Mouse (Mus musculus) liver, postnatal 0 days (tissue): ENCODE results near the gene R3hdml. TPM values are rescaled to one million over a fixed set of nuclear protein-coding genes. Genes with fewer than 3 reads are reported as not detected.

Source experiments
- ATAC-seq: fragments of 200-750 bp; cut with Nextera tagmentation; 2 replicates; pipeline ENCODE4 v1.8.0; 2017; ENCODE audit warnings: mild to moderate bottlenecking, moderate library complexity
- DNase-seq: peaks from one replicate; pipeline ENCODE4 v3.0.0-alpha.2; 2016
- H3K27ac ChIP-seq: fragments of 300-500 bp; sonication (generic); 2 replicates; pipeline ENCODE4 v1.5.1; 2014; ENCODE audit warnings: antibody characterized with exemption, moderate library complexity, mild to moderate bottlenecking, low read depth
- H3K27me3 ChIP-seq: fragments of 300-500 bp; sonication (generic); 2 replicates; pipeline ENCODE4 v1.6.1; 2014; ENCODE audit warnings: low read length, control low read depth, mixed read lengths; ENCODE audit not compliant: insufficient read depth
- H3K36me3 ChIP-seq: fragments of 300-500 bp; sonication (generic); replicated peaks from 2 replicates; pipeline ENCODE4 v1.6.1; 2014; ENCODE audit warnings: mild to moderate bottlenecking, control low read depth, low read length, moderate library complexity, mixed read lengths; ENCODE audit not compliant: insufficient read depth
- H3K4me1 ChIP-seq: fragments of 300-500 bp; sonication (generic); 2 replicates; pipeline ENCODE4 v1.6.1; 2014; ENCODE audit warnings: antibody characterized with exemption, mild to moderate bottlenecking, control low read depth; ENCODE audit not compliant: insufficient read depth
- H3K4me2 ChIP-seq: fragments of 300-500 bp; sonication (generic); 2 replicates; pipeline ENCODE4 v1.6.1; 2014; ENCODE audit warnings: low read depth, mild to moderate bottlenecking, low read length, moderate library complexity, mixed read lengths
- H3K4me3 ChIP-seq: fragments of 300-500 bp; sonication (generic); 2 replicates; pipeline ENCODE4 v1.5.1; 2014; ENCODE audit warnings: low read depth, low read length
- H3K9ac ChIP-seq: fragments of 300-500 bp; sonication (generic); replicated peaks from 2 replicates; pipeline ENCODE4 v1.6.1; 2014; ENCODE audit warnings: mild to moderate bottlenecking, moderate library complexity
- H3K9me3 ChIP-seq: fragments of 300-500 bp; sonication (generic); 2 replicates; pipeline ENCODE4 v1.6.1; 2016; ENCODE audit warnings: mild to moderate bottlenecking, control low read depth, low read length, mixed read lengths
- CTCF ChIP-seq: sonication (generic); IDR thresholded peaks from 2 replicates; pipeline ENCODE4 v1.5.1; 2016; ENCODE audit warnings: antibody characterized with exemption, low read depth
- EP300 ChIP-seq: IDR thresholded peaks from 2 replicates; pipeline ENCODE4 v1.6.1; 2016; ENCODE audit warnings: antibody characterized with exemption, low read depth, mild to moderate bottlenecking
- WGBS: fragments of 180-500 bp; shearing (Covaris S2); extraction: QIAGEN DNeasy Blood & Tissue Kit; methylation state at CpG from one replicate; pipeline ENCODE4 v1.1.7; 2014; ENCODE audit not compliant: insufficient replicate concordance; 5-methylcytosine and 5-hydroxymethylcytosine counted together
- polyA plus RNA-seq: library from polyadenylated mRNA; unstranded; fragments of >200 nt; fragmentation: Nextera tagmentation; extraction: Ambion mirVana; gene quantifications from 2 replicates; pipeline ENCODE4 v1.2.1, GENCODE M21; 2015

The R3hdml gene
- polyA plus RNA-seq, 1 experiment from 2014 or later = not detected

DNA sequence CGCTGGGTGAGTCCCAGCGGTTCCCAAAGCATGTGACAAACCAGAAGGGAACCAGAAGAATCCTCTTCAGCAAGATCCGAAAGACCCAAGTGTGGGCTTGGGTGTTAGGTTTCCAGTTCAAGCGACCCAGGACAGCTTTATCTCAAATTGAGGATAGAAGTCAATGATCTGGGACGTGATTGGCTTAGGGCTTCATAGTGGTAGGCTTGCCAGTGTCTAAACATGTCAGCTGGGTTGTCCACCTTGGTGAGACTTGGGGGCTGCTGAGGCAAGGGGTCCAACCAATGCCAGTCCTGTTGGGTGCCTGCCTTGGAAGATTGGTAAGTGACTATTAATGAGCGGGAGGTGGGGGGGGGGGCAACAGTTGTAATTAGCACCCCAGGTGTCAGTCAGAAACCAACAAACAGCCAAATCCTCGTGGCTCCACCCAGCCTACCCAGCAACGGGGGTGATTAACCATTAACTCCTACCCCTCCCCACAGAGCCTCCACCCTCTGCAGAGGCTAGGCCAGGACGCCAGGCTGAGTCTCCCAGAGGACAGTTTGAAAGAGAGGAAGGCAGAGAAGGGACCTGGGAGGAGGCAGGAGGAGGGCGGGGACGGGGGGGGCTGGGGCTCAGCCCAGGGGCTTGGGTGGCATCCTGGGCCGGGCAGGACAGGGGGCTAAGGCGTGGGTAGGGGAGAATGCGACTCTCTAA is 54.7 kb downstream of the R3hdml start:
- Histone ChIP-seq H3K9ac (peak overlapping the region; percentile 77), H3K9me3 (no peaks in the 10 kb centered on the region), H3K4me3 (peak overlapping the region; percentile 50), H3K36me3 (0 out of 2 replicates have a peak, but pooled peaks cover 2% of the 10 kb centered on the region), H3K4me2 (peak overlapping the region; percentile 61), H3K27ac (peak overlapping the region; percentile 84), H3K4me1 (peaks cover 5% of the 10 kb centered on the region; the same call in 1 of the 2 replicates), H3K27me3 (no peaks in the 10 kb centered on the region)
- WGBS = 55% methylated on average over 14 of the region's 14 CpGs
- ATAC-seq (peak; percentile 90), DNase-seq (peak; percentile 79)
- TF ChIP-seq CTCF (no peak), EP300 (no peak)

DNA sequence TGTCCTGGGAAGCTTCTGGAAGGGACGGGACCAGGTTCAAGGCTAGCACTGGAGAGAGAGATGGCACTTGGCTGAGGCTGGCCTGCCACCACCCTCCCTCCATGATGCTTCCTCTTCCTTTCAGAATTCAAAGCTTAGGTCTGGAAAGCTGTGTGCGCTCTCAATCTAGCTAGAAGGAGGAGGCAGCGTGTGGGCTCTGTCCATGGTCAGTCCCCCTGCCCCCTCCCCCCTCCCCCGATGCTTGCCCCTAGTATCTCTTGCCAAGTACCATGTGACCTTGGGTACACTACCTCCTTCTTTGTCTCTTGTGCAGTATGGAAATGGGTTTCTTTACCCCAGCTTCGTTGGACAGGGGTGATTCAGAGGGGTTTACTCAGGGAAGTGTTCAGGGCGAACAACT is 56.7 kb downstream of the R3hdml start:
- Histone ChIP-seq H3K36me3 (peaks cover 5% of the 10 kb centered on the region), H3K4me2 (peak overlapping the region; percentile 61), H3K9ac (peak overlapping the region; percentile 77), H3K27ac (peak overlapping the region; percentile 84), H3K27me3 (no peaks in the 10 kb centered on the region), H3K9me3 (no peaks in the 10 kb centered on the region), H3K4me1 (peaks cover 23% of the 10 kb centered on the region), H3K4me3 (peak overlapping the region; percentile 50)
- WGBS = 43% methylated on average over 6 of the region's 6 CpGs
- DNase-seq (peak; percentile 39), ATAC-seq (peak; percentile 18)
- TF ChIP-seq CTCF (no peak), EP300 (no peak)

DNA sequence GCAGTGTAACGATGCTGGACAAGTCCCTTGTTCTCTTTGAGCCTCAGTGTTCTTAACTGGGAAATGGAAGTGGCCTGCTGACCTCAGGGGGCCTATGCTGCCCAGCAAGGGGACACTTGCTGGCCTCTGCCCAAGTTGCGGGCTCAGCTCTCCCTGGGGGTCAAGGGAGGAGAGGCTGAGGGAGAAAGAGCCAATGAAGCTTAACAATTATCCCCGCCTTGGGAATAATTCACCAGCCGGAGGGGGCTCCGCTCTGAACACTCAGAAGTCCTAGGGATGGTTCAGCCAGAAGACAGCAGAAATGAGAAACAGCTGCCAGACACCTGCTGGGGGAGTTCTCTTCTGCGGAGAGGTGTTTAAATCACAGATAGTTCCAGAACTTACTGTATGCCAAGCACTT is 57.7 kb downstream of the R3hdml start:
- ATAC-seq (no peak), DNase-seq (peak; percentile 27)
- Histone ChIP-seq H3K4me1 (peaks cover 23% of the 10 kb centered on the region), H3K9me3 (no peaks in the 10 kb centered on the region), H3K4me3 (peak overlapping the region; percentile 50), H3K4me2 (peak overlapping the region; percentile 61), H3K36me3 (peaks cover 7% of the 10 kb centered on the region), H3K9ac (peak overlapping the region; percentile 77), H3K27me3 (no peaks in the 10 kb centered on the region), H3K27ac (peak overlapping the region; percentile 84)
- 63% methylated on average over 6 of the region's 6 CpGs for WGBS
- TF ChIP-seq EP300 (no peak), CTCF (no peak)

Other genes starting within 250 kb of the R3hdml start
- gene Jph2, start 94.3 kb upstream of the R3hdml start, polyA plus RNA-seq = 0.11 and 0.19 TPM in 2 replicates
- 42.6 and 50.4 TPM in 2 replicates for gene Oser1, start 67.6 kb upstream of the R3hdml start, polyA plus RNA-seq
- not detected in 2 replicates for gene Gdap1l1, start 53.8 kb upstream of the R3hdml start, polyA plus RNA-seq
- 15.1 and 16.9 TPM in 2 replicates for gene Fitm2, start 19.7 kb upstream of the R3hdml start, polyA plus RNA-seq
- 25.1 and 27.5 TPM in 2 replicates for gene Hnf4a, start 14.5 kb downstream of the R3hdml start, polyA plus RNA-seq
- gene Ttpal, start 110.0 kb downstream of the R3hdml start, polyA plus RNA-seq = 6.7 and 9.5 TPM in 2 replicates
- gene Serinc3, start 152.8 kb downstream of the R3hdml start, polyA plus RNA-seq = 79.9 and 92.7 TPM in 2 replicates
- gene Pkig, start 166.1 kb downstream of the R3hdml start, polyA plus RNA-seq = 84.9 and 85.0 TPM in 2 replicates